Mouse (Mus musculus): ENCODE data around the gene Mylk. TPM values are rescaled to one million over a fixed set of nuclear protein-coding genes. Genes with fewer than 3 reads are reported as not detected.
"Not testable (repeated sequence)": the region's sequence is repeated elsewhere in the genome, so short reads cannot be mapped to it uniquely, and the experiment has no call there.

Gene Mylk
- total and polyA plus RNA-seq, 3 experiments = 28.3 to 42.3 (median 32.9) TPM

GRCm38 (mm10) chr16:34801222-34801621, 56.2 kb downstream of the Mylk start:
- H3K36me3 ChIP-seq (ENCODE audit: control insufficient read depth, insufficient read depth, low read length) = no peaks in the 10 kb centered on the region
- no peaks in the 10 kb centered on the region for H3K4me1 ChIP-seq (ENCODE audit: control insufficient read depth, insufficient read depth, low read length)
- no peak for DNase-seq
- TF ChIP-seq POLR2A (IDR thresholded peaks at IDR 0.05; ENCODE audit: insufficient read depth, low read depth, low read length) (no peak), EP300 (IDR thresholded peaks at IDR 0.05; ENCODE audit: insufficient read depth, low read depth, low read length) (no peak), CTCF (IDR thresholded peaks at IDR 0.05) (no peak)
- H3K79me2 ChIP-seq (replicated peaks; ENCODE audit: control insufficient read depth, insufficient read depth, low read length) = no peaks in the 10 kb centered on the region
- H3K27ac ChIP-seq = no peak overlapping the region
- H3K27me3 ChIP-seq (ENCODE audit: control insufficient read depth, insufficient read depth, low read length) = no peaks in the 10 kb centered on the region
- no peak overlapping the region for H3K9ac ChIP-seq (ENCODE audit: low read depth, low read length)
- intact Hi-C loops (cut with DNase I) = no loop called here
- H3K4me3 ChIP-seq = no peak overlapping the region
- 80% methylated on average over 5 of the region's 5 CpGs for WGBS

GRCm38 (mm10) chr16:34804286-34805010, 59.4 kb downstream of the Mylk start:
- Histone ChIP-seq H3K4me3 (no peak overlapping the region), H3K27ac (no peak overlapping the region), H3K4me1 (ENCODE audit: control insufficient read depth, insufficient read depth, low read length) (no peaks in the 10 kb centered on the region), H3K36me3 (ENCODE audit: control insufficient read depth, insufficient read depth, low read length) (no peaks in the 10 kb centered on the region), H3K79me2 (replicated peaks; ENCODE audit: control insufficient read depth, insufficient read depth, low read length) (no peaks in the 10 kb centered on the region), H3K27me3 (ENCODE audit: control insufficient read depth, insufficient read depth, low read length) (no peaks in the 10 kb centered on the region), H3K9ac (ENCODE audit: low read depth, low read length) (no peak overlapping the region)
- DNase-seq = no peak
- TF ChIP-seq POLR2A (IDR thresholded peaks at IDR 0.05; ENCODE audit: insufficient read depth, low read depth, low read length) (no peak), EP300 (IDR thresholded peaks at IDR 0.05; ENCODE audit: insufficient read depth, low read depth, low read length) (no peak), CTCF (IDR thresholded peaks at IDR 0.05) (no peak)
- 61% methylated on average over 11 of the region's 11 CpGs for WGBS
- intact Hi-C loops (cut with DNase I) = no loop called here

GRCm38 (mm10) chr16:34806883-34807767, 62.1 kb downstream of the Mylk start:
- DNase-seq = peak; percentile 54 to 63
- no peaks in the 10 kb centered on the region for H3K4me1 ChIP-seq (ENCODE audit: control insufficient read depth, insufficient read depth, low read length)
- no peaks in the 10 kb centered on the region for H3K36me3 ChIP-seq (ENCODE audit: control insufficient read depth, insufficient read depth, low read length)
- WGBS = 55% methylated on average over 16 of the region's 16 CpGs
- TF ChIP-seq CTCF (IDR thresholded peaks at IDR 0.05) (no peak), POLR2A (IDR thresholded peaks at IDR 0.05; ENCODE audit: insufficient read depth, low read depth, low read length) (no peak), EP300 (IDR thresholded peaks at IDR 0.05; ENCODE audit: insufficient read depth, low read depth, low read length) (no peak)
- no peak overlapping the region for H3K9ac ChIP-seq (ENCODE audit: low read depth, low read length)
- no peaks in the 10 kb centered on the region for H3K79me2 ChIP-seq (replicated peaks; ENCODE audit: control insufficient read depth, insufficient read depth, low read length)
- no peak overlapping the region for H3K4me3 ChIP-seq
- H3K27me3 ChIP-seq (ENCODE audit: control insufficient read depth, insufficient read depth, low read length) = no peaks in the 10 kb centered on the region
- H3K27ac ChIP-seq = no peak overlapping the region
- intact Hi-C loops (cut with DNase I) = no loop called here

- WGBS = 43% methylated on average over 10 of the region's 11 CpGs
- no peaks in the 10 kb centered on the region for H3K27me3 ChIP-seq (ENCODE audit: control insufficient read depth, insufficient read depth, low read length)
- intact Hi-C loops (cut with DNase I) = no loop called here
- no peak overlapping the region for H3K9ac ChIP-seq (ENCODE audit: low read depth, low read length)
- no peak overlapping the region for H3K4me3 ChIP-seq
- no peak overlapping the region for H3K27ac ChIP-seq
- TF ChIP-seq CTCF (IDR thresholded peaks at IDR 0.05) = no peak
- no peak for TF ChIP-seq EP300 (IDR thresholded peaks at IDR 0.05; ENCODE audit: insufficient read depth, low read depth, low read length)
- TF ChIP-seq POLR2A (IDR thresholded peaks at IDR 0.05; ENCODE audit: insufficient read depth, low read depth, low read length) = no peak
- H3K79me2 ChIP-seq (replicated peaks; ENCODE audit: control insufficient read depth, insufficient read depth, low read length) = no peaks in the 10 kb centered on the region
- no peaks in the 10 kb centered on the region for H3K36me3 ChIP-seq (ENCODE audit: control insufficient read depth, insufficient read depth, low read length)
- DNase-seq = no peak
- no peaks in the 10 kb centered on the region for H3K4me1 ChIP-seq (ENCODE audit: control insufficient read depth, insufficient read depth, low read length)
Observed at GRCm38 (mm10) chr16:34807768-34808275, 62.8 kb downstream of the Mylk start.

- H3K27ac ChIP-seq = no peak overlapping the region
- no peak for DNase-seq
- 65% methylated on average over 2 of the region's 2 CpGs for WGBS
- H3K79me2 ChIP-seq (replicated peaks; ENCODE audit: control insufficient read depth, insufficient read depth, low read length) = no peaks in the 10 kb centered on the region
- intact Hi-C loops (cut with DNase I) = no loop called here
- TF ChIP-seq CTCF (IDR thresholded peaks at IDR 0.05) (no peak), EP300 (IDR thresholded peaks at IDR 0.05; ENCODE audit: insufficient read depth, low read depth, low read length) (no peak), POLR2A (IDR thresholded peaks at IDR 0.05; ENCODE audit: insufficient read depth, low read depth, low read length) (no peak)
- no peaks in the 10 kb centered on the region for H3K36me3 ChIP-seq (ENCODE audit: control insufficient read depth, insufficient read depth, low read length)
- no peak overlapping the region for H3K4me3 ChIP-seq
- H3K4me1 ChIP-seq (ENCODE audit: control insufficient read depth, insufficient read depth, low read length) = no peaks in the 10 kb centered on the region
- H3K27me3 ChIP-seq (ENCODE audit: control insufficient read depth, insufficient read depth, low read length) = no peaks in the 10 kb centered on the region
- no peak overlapping the region for H3K9ac ChIP-seq (ENCODE audit: low read depth, low read length)
Observed at GRCm38 (mm10) chr16:34812165-34812564, 67.2 kb downstream of the Mylk start.

- H3K27ac ChIP-seq; H3K4me3 ChIP-seq; intact Hi-C loops (cut with DNase I); H3K36me3 ChIP-seq (ENCODE audit: control insufficient read depth, insufficient read depth, low read length); H3K4me1 ChIP-seq (ENCODE audit: control insufficient read depth, insufficient read depth, low read length); H3K9ac ChIP-seq (ENCODE audit: low read depth, low read length); DNase-seq; H3K79me2 ChIP-seq (replicated peaks; ENCODE audit: control insufficient read depth, insufficient read depth, low read length); H3K27me3 ChIP-seq (ENCODE audit: control insufficient read depth, insufficient read depth, low read length): not testable (repeated sequence)
Observed at GRCm38 (mm10) chr16:34813161-34813560, 68.2 kb downstream of the Mylk start.
